Mouse (Mus musculus) C2C12 (cell line): ENCODE data around the gene Cox8b. TPM values are rescaled to one million over a fixed set of nuclear protein-coding genes. Genes with fewer than 3 reads are reported as not detected.

ENCODE experiments used
- H3K27me3 ChIP-seq: one replicate; pipeline ENCODE4 v1.6.1; 2011; ENCODE audit not compliant: control insufficient read depth, insufficient read depth, insufficient read length
- H3K36me3 ChIP-seq: one replicate; pipeline ENCODE4 v1.6.1; 2011; ENCODE audit not compliant: control insufficient read depth, insufficient read depth
- H3K4me3 ChIP-seq: one replicate; pipeline ENCODE4 v1.5.1; 2011; ENCODE audit warnings: mild to moderate bottlenecking, control low read depth; ENCODE audit not compliant: poor library complexity, insufficient read depth, severe bottlenecking
- H3K79me2 ChIP-seq: one replicate; pipeline ENCODE4 v1.6.1; 2011; ENCODE audit not compliant: control insufficient read depth, insufficient read depth
- H3K79me3 ChIP-seq: one replicate; pipeline ENCODE4 v1.6.1; 2011; ENCODE audit warnings: low read depth, control low read depth
- H3ac ChIP-seq: one replicate; pipeline ENCODE3; 2011; ENCODE audit warnings: low read depth; ENCODE audit not compliant: control insufficient read depth, insufficient read length
- CEBPB ChIP-seq: IDR thresholded peaks from one replicate; pipeline ENCODE4 v1.6.1; 2011; ENCODE audit warnings: low read depth, mild to moderate bottlenecking, control low read depth, moderate library complexity
- CTCF ChIP-seq: IDR thresholded peaks from one replicate; pipeline ENCODE4 v1.5.1; 2011; ENCODE audit not compliant: control insufficient read depth, insufficient read depth, insufficient read length
- FOSL1 ChIP-seq: IDR thresholded peaks from one replicate; pipeline ENCODE4 v1.8.0; 2011; ENCODE audit warnings: mild to moderate bottlenecking, low read length; ENCODE audit not compliant: poor library complexity, insufficient read depth, severe bottlenecking
- MAX ChIP-seq: IDR thresholded peaks from one replicate; pipeline ENCODE4 v1.6.1; 2011; ENCODE audit warnings: mild to moderate bottlenecking, control low read depth
- MYOD1 ChIP-seq: IDR thresholded peaks from one replicate; pipeline ENCODE4 v1.6.1; 2011; ENCODE audit warnings: low read depth; ENCODE audit not compliant: control insufficient read depth, insufficient read length
- MYOG ChIP-seq: IDR thresholded peaks from one replicate; pipeline ENCODE4 v1.6.1; 2011; ENCODE audit not compliant: control insufficient read depth, insufficient read length; ENCODE audit errors: extremely low read depth
- USF1 ChIP-seq: IDR thresholded peaks from one replicate; pipeline ENCODE4 v1.6.1; 2011; ENCODE audit warnings: low read depth, mild to moderate bottlenecking, control low read depth, moderate library complexity
- polyA plus RNA-seq: library from polyadenylated mRNA; unstranded; fragments of >200 nt; fragmentation: generic; extraction: Trizol; gene quantifications from one replicate; pipeline ENCODE4 v1.2.1, GENCODE M21; 2012; ENCODE audit warnings: missing spikeins

The Cox8b gene
- polyA plus RNA-seq, 1 experiment, result 0.81 TPM

- no peak for TF ChIP-seq MYOD1
- TF ChIP-seq MAX, result no peak
- no peak for TF ChIP-seq USF1
- no peak for TF ChIP-seq FOSL1
- Histone ChIP-seq H3K4me3 (no peak overlapping the region), H3ac (no peak overlapping the region), H3K79me2 (no peaks in the 10 kb centered on the region), H3K36me3 (peaks cover 11% of the 10 kb centered on the region), H3K79me3 (no peaks in the 10 kb centered on the region), H3K27me3 (no peaks in the 10 kb centered on the region)
Observed at GRCm38 (mm10) chr7:140944236-140944635, 44.0 kb upstream of the Cox8b start.

DNA sequence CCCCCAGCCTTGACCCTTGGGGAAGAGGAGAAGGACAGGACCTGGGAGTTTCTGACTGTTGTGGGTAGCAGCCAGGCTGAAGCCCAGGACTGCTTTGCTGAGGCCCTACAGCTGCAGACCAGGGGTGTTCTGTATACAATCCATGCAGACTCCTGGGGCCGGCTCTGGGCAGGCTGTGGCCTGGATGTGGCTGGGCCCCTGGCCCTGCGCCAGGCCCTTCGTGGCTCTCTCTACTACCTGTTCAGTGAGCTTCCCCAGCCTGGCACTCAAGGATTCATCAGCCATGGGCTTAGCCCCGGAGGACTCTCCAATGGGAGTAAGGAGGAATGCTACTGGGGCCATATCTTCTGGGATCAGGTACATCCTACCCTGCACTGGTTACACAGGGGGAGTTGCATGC, 43.1 kb upstream of the Cox8b start:
- Histone ChIP-seq H3K27me3 (no peaks in the 10 kb centered on the region), H3K79me3 (no peaks in the 10 kb centered on the region), H3ac (no peak overlapping the region), H3K36me3 (peaks cover 9% of the 10 kb centered on the region), H3K79me2 (no peaks in the 10 kb centered on the region), H3K4me3 (no peak overlapping the region)
- TF ChIP-seq MYOD1, result no peak
- no peak for TF ChIP-seq FOSL1
- no peak for TF ChIP-seq CTCF
- TF ChIP-seq MAX, result no peak
- TF ChIP-seq CEBPB, result no peak
- no peak for TF ChIP-seq MYOG
- TF ChIP-seq USF1, result no peak

DNA sequence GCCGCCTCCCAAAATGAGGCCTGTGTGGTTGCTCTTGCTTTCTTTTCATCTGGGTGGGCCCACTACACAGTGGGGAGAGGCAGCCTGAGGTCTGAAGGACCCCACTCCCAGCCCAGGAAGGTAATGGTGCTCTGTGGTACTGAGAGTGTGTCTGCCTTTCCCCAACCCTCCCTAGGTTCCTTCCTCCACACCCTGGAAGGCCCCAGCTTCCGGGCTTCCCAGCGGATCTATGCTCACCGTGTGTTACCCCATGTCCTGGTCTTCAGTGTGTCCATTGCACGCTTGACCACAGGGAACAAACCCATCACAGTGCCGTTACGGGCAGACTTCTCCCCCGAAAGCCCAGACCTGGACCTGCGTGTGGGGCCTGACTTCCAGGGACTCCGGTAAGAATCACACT, 42.6 kb upstream of the Cox8b start:
- no peak for TF ChIP-seq FOSL1
- no peak for TF ChIP-seq MAX
- no peak for TF ChIP-seq MYOD1
- TF ChIP-seq CEBPB, result no peak
- no peak for TF ChIP-seq USF1
- Histone ChIP-seq H3K36me3 (peaks cover 9% of the 10 kb centered on the region), H3K27me3 (no peaks in the 10 kb centered on the region), H3ac (no peak overlapping the region), H3K4me3 (no peak overlapping the region), H3K79me3 (no peaks in the 10 kb centered on the region), H3K79me2 (no peaks in the 10 kb centered on the region)

GRCm38 (mm10) chr7:140942341-140942740, 42.1 kb upstream of the Cox8b start:
- no peak for TF ChIP-seq FOSL1
- TF ChIP-seq MYOG, result no peak
- TF ChIP-seq CTCF, result no peak
- no peak for TF ChIP-seq MYOD1
- TF ChIP-seq USF1, result no peak
- no peak for TF ChIP-seq CEBPB
- no peak for TF ChIP-seq MAX

DNA sequence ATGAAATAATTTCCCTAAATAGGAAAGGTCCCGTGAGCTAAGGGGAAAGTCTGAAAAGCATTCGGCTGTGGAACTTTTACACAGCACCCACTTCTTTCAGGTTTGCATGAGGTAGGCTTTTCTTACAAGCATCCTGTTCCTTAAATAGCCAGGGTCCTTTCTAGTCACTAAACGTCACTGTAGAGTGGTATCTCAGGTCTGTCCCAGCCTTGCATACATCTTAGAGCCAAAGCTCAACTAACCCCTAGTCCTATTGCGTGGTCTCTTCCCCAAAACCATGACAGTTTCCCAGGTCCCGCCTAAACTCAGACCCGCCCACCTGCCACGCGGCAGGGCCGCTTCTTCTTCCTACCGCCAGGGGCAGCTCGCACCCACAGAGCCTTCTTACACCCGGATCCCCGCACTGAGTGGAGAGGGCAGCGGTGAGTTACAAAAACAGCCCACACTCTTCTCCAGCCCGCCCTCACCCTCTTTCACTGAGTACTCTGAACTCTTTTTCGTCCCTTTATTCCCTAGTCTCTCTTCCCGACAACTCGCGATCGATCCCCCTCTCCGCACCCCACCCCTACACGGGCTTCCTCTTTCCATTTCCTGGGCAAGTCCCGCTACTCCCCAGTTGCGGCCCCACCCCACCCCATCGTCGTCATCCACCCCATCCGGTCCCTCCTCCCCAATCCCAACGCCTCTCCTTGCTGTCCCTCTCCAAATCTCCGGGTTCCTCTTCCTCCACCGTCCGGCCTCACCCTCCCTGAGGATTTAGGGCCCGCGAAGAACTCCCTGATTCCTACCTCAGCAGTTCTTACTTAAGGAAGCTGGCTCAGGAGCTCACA, 41.2 kb upstream of the Cox8b start, which contains the start of gene Pgghg:
Gene Pgghg (plus strand): TSS at position 170 of the 830 bp plus-strand sequence.
- TF ChIP-seq MAX (peak; percentile 92), CTCF (peak; percentile 75), FOSL1 (no peak)

More at GRCm38 (mm10) chr7:140942341-140942740, 42.1 kb upstream of the Cox8b start:
- Histone ChIP-seq H3K27me3 (no peaks in the 10 kb centered on the region), H3K36me3 (peaks cover 9% of the 10 kb centered on the region), H3K79me3 (no peaks in the 10 kb centered on the region), H3K79me2 (no peaks in the 10 kb centered on the region), H3K4me3 (peak overlapping the region; percentile 48), H3ac (peak overlapping the region; percentile 80)

DNA sequence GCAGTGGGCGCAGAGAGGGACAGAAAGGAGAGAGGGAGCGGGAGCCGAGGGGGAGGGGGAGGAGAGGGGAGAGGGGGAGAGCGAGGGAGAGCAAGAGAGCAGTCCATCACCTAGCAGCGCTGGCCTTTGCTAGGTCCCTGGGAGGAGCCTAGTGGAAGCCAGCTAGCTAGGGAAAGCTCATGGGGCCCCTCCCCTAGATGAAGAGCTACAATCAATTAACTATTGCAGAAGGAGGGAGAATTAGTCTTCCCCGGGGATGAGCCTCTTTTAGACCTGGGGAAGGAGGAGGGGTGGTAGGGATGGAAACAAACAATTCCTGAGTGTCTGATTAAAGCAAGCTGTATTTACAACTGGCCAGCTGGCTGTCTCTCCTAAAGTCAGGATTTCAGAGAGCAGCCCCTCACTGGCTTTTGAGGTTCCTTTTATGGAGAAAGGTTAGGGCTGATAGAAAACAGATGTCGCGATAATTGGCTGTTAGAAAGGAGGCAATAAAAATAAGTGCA, 39.5 kb upstream of the Cox8b start:
- Histone ChIP-seq H3K79me3 (no peaks in the 10 kb centered on the region), H3K27me3 (peaks cover 13% of the 10 kb centered on the region), H3K4me3 (no peak overlapping the region), H3K36me3 (peaks cover 4% of the 10 kb centered on the region), H3K79me2 (no peaks in the 10 kb centered on the region), H3ac (no peak overlapping the region)
- TF ChIP-seq CEBPB (no peak), USF1 (no peak), MYOG (no peak)

More for the DNA sequence above, 41.2 kb upstream of the Cox8b start, which contains the start of gene Pgghg:
- peak within 1 kb of the TSS; percentile 48 for H3K4me3 ChIP-seq
- no peaks in the 10 kb centered on the region for H3K79me2 ChIP-seq
- peaks cover 6% of the 10 kb centered on the region for H3K36me3 ChIP-seq
- H3K27me3 ChIP-seq, result peaks cover 5% of the 10 kb centered on the region
- no peaks in the 10 kb centered on the region for H3K79me3 ChIP-seq
- peak within 1 kb of the TSS; percentile 80 for H3ac ChIP-seq
